ENCODE assay signal across 8 mouse cellular contexts in the genomic region with DNA sequence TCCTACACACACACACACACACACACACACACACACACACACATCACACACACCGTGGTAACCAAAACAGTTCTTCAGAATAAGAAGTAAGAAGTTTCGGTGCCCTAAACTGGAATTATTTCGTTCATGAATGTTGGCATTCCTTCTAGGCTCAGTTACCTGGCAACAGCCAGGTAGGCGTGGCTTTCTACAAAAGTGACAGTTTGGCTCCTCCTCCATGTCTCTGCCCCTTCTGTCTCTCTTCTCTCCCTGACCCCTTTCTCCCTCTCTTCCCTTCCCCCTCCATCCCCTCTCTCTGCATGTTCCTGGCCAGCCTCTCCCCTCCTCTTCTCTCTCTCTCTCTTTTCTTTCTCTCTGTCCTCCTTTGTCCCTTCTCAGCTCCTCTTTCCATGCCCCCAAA. TPM values are rescaled to one million over a fixed set of nuclear protein-coding genes. Genes with fewer than 3 reads are reported as not detected.
DNase-seq lines count a peak whose midpoint lies in the region; ATAC-seq lines count a peak whose summit lies in the region.

No protein-coding gene starts in this region.

- peak overlapping the region; percentile 99 for H3K4me2 ChIP-seq in intestine, embryonic 15.5 days (replicated peaks)
- H3K4me2 ChIP-seq in liver, embryonic 15.5 days, result peak overlapping the region; percentile 99

- no peak overlapping the region for H3K9ac ChIP-seq in intestine, embryonic 15.5 days
- peak overlapping the region; percentile 88 for H3K9ac ChIP-seq in liver, embryonic 15.5 days

- peak overlapping the region; percentile 99 for H3K27ac ChIP-seq in intestine, embryonic 15.5 days
- peak overlapping the region; percentile 94 for H3K27ac ChIP-seq in liver, embryonic 15.5 days (replicated peaks)

- ATAC-seq in CD4-positive, CD25-positive, alpha-beta regulatory T cell, adult 4 months, result no peak
- no peak for ATAC-seq in intestine, embryonic 15.5 days
- ATAC-seq in liver, embryonic 15.5 days (ENCODE audit: insufficient read depth), result no peak

- no peaks in the 10 kb centered on the region for H3K36me3 ChIP-seq in intestine, embryonic 15.5 days
- no peaks in the 10 kb centered on the region for H3K36me3 ChIP-seq in liver, embryonic 15.5 days (replicated peaks)

- no peaks in the 10 kb centered on the region for H3K27me3 ChIP-seq in intestine, embryonic 15.5 days (replicated peaks)
- H3K27me3 ChIP-seq in liver, embryonic 15.5 days, result peaks cover 13% of the 10 kb centered on the region

- DNase-seq in CD4-positive, CD25-positive, alpha-beta regulatory T cell, adult 2 months (ENCODE audit: low read depth, low spot score), result peak; percentile 23
- DNase-seq in NIH3T3 (ENCODE audit: low read depth), result peak; percentile 41
- DNase-seq in left cerebral cortex, postnatal 4 days, result no peak
- no peak for DNase-seq in left cerebral cortex, adult 9 months (ENCODE audit: low spot score in 2 of 2)
- no peak for DNase-seq in layer of hippocampus, adult 11-12 months (ENCODE audit: low spot score)

- no peaks in the 10 kb centered on the region for H3K9me3 ChIP-seq in intestine, embryonic 15.5 days
- H3K9me3 ChIP-seq in liver, embryonic 15.5 days (replicated peaks), result no peaks in the 10 kb centered on the region

- H3K4me3 ChIP-seq in intestine, embryonic 15.5 days (replicated peaks), result peak overlapping the region; percentile 49; the same call in 1 of the 2 replicates
- H3K4me3 ChIP-seq in liver, embryonic 15.5 days (replicated peaks), result peak overlapping the region; percentile 66

- peaks cover 21% of the 10 kb centered on the region; the same call in 1 of the 2 replicates for H3K4me1 ChIP-seq in intestine, embryonic 15.5 days (replicated peaks)
- peaks cover 82% of the 10 kb centered on the region for H3K4me1 ChIP-seq in liver, embryonic 15.5 days (replicated peaks)

- WGBS in intestine, embryonic 15.5 days, result 26% methylated on average over 4 of the region's 4 CpGs
- WGBS in liver, embryonic 15.5 days (ENCODE audit: insufficient replicate concordance), result 53% methylated on average over 4 of the region's 4 CpGs

- intact Hi-C loops in left cerebral cortex, postnatal 4 days (cut with DNase I), result no loop called here

RNA-seq across cellular contexts. Expression of gene Tpt1, which starts 11.9 kb away (rescaled TPM):
- 1,000 to 10,000 TPM; 1,301 to 2,015 TPM for polyA plus RNA-seq in CD4-positive, CD25-positive, alpha-beta regulatory T cell, adult 4 months (2017; shearing (Covaris generic))
- 988 and 1,053 TPM in 2 replicates for polyA plus RNA-seq in intestine, embryonic 15.5 days (2015; fragmentation: Nextera tagmentation; extraction: Ambion mirVana)
- polyA plus RNA-seq in liver, embryonic 15.5 days (2015; fragmentation: Nextera tagmentation; extraction: Ambion mirVana), result 470 and 547 TPM in 2 replicates
- total RNA-seq in left cerebral cortex, postnatal 4 days (2021), result 1,000 to 10,000 TPM; 1,734 to 1,903 TPM

RNA-seq across cellular contexts. Expression of gene Slc25a30, which starts 46.1 kb away (rescaled TPM):
- polyA plus RNA-seq in CD4-positive, CD25-positive, alpha-beta regulatory T cell, adult 4 months (2017; shearing (Covaris generic)), result 10 to 100 TPM; 20.6 to 24.5 TPM
- polyA plus RNA-seq in intestine, embryonic 15.5 days (2015; fragmentation: Nextera tagmentation; extraction: Ambion mirVana), result 2.3 and 3.0 TPM in 2 replicates
- polyA plus RNA-seq in liver, embryonic 15.5 days (2015; fragmentation: Nextera tagmentation; extraction: Ambion mirVana), result 1.5 and 1.8 TPM in 2 replicates
- 10 to 100 TPM; 19.4 to 23.9 TPM for total RNA-seq in left cerebral cortex, postnatal 4 days (2021)

Comparison
In these comparisons a context has a peak if more than half of its experiments do, and no peak if none do; other contexts are left out.
1. DNase-seq: peak in CD4-positive, CD25-positive, alpha-beta regulatory T cell, adult 2 months (single experiment) and NIH3T3 (single experiment); none in left cerebral cortex, postnatal 4 days (single experiment), left cerebral cortex, adult 9 months (0 of 2) and layer of hippocampus, adult 11-12 months (single experiment).